Mouse (Mus musculus): ENCODE measurements around the gene Gabrd.

The Gabrd gene

GRCm38 (mm10) chr4:155382752-155383151 lies 15.2 kb downstream of the Gabrd start:
- no peak for DNase-seq (ENCODE audit: low read depth, low spot score)

DNA sequence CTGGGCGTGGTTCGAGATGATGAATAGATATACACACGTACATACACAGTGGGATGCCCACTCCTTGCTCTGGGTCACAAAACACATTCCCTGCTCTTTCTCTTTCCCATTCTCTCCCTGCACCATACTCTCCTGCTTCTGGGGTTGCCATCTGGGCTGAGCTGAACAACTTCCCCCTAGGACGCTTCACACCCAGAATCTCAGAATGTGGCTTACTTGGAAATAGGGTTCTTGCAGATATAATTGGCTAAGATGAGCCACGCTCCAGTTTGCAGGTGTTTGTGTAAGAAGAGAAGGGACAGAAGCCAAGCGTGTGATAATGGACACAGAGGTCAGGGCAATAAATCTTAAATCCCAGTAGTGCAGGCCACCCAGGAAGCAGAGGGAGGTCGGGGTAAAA lies 15.9 kb downstream of the Gabrd start:
- DNase-seq (ENCODE audit: low read depth, low spot score) = no peak

- DNase-seq (ENCODE audit: low read depth, low spot score) = no peak
Measured at GRCm38 (mm10) chr4:155371797-155372735, 25.8 kb downstream of the Gabrd start.

DNA sequence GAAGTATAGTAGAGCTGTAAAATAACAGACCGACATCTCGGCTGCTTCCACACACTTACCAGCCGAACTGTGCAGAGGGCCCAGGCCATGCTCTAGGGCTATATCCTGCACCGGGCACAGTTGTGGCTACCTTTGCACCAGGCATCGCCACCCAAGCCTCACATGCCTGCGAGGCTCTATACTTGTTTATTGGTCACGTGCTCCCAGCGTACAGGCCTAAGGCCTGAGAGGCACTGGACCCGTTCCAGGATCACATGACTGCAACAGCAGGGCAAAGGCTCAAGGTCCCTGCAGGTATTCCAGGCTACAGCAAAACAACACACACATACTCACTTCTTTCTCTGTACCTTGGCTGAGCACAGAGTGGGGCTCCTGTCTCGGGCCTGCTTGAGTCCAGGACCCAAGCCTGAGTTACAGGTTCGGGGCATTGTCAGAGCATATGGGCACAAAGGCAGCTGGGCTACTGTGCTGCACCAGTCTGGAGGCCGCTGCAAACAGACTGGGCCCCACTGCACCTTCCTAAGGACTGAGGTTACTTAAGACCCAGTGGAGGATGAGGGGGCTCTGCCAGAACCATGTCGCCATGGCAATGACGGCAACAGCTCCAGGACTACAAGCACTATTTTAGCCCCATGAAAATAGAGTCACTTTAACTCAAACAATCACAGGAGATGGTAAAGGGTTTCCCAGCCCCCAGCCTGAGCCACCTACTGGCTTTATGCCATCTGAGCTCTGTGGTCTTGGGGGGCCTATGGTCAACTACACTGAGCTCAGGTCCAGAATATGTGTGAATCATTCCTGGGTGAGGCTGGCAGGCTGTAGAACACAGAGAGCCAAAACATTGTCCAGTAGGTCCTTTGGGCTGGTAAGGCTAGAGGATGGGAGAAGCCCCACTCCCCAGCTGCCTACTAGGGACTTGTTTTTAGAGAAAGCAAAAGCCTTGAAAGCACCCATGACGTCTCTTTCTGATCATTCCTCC lies 26.9 kb downstream of the Gabrd start:
- DNase-seq (ENCODE audit: low read depth, low spot score) = no peak

DNA sequence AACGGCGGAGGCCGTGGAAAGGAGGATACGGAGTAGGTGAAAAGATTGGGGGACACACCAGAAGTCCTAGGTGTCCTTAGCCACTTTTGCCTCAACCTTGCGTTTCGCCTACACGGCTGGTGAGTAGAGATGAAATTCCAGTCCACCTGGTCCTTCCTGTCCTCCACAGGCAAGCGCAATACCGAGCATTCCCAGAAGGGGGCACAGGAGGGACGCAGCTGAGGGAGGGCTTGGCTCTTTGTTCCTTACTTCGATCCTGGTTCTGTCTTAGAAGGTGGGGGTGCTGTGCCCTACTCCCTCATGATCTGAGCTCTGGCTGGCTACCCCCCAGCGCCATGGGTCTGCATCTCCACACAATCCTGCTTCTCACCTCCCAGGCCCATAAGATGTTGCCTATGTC lies 29.2 kb downstream of the Gabrd start:
- peak; percentile 80 for DNase-seq (ENCODE audit: low read depth, low spot score)

GRCm38 (mm10) chr4:155367739-155368138 lies 30.2 kb downstream of the Gabrd start:
- DNase-seq (ENCODE audit: low read depth, low spot score) = no peak

DNA sequence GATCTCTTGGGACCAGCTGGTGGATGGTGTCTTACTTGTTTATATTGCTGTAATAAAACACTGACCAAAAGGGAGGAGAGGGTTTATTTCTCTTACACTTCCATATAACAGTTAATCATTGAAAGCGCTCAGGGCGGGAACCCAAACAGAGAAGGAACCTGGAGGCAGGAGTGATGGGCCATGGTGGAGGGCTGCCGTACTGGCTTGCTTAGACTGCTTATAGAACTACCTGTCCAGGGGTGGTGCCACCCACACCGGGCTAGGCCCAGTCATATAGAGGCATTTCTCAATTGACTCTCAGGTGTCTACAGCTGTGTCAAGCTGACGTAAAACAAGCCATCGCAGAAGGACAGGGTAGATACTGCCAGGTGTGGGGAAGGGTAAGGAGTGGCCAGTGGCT lies 31.1 kb downstream of the Gabrd start:
- no peak for DNase-seq (ENCODE audit: low read depth, low spot score)

- no peak for DNase-seq (ENCODE audit: low read depth, low spot score)
Measured at GRCm38 (mm10) chr4:155362443-155362842, 35.5 kb downstream of the Gabrd start.

GRCm38 (mm10) chr4:155361303-155361791 lies 36.6 kb downstream of the Gabrd start, which contains the start of gene Prkcz:
TSS of gene Prkcz (minus strand) at chr4:155361361.
- DNase-seq (ENCODE audit: low read depth, low spot score) = peak; percentile 97

GRCm38 (mm10) chr4:155360856-155361255 lies 37.1 kb downstream of the Gabrd start:
- DNase-seq (ENCODE audit: low read depth, low spot score) = peak; percentile 63

DNA sequence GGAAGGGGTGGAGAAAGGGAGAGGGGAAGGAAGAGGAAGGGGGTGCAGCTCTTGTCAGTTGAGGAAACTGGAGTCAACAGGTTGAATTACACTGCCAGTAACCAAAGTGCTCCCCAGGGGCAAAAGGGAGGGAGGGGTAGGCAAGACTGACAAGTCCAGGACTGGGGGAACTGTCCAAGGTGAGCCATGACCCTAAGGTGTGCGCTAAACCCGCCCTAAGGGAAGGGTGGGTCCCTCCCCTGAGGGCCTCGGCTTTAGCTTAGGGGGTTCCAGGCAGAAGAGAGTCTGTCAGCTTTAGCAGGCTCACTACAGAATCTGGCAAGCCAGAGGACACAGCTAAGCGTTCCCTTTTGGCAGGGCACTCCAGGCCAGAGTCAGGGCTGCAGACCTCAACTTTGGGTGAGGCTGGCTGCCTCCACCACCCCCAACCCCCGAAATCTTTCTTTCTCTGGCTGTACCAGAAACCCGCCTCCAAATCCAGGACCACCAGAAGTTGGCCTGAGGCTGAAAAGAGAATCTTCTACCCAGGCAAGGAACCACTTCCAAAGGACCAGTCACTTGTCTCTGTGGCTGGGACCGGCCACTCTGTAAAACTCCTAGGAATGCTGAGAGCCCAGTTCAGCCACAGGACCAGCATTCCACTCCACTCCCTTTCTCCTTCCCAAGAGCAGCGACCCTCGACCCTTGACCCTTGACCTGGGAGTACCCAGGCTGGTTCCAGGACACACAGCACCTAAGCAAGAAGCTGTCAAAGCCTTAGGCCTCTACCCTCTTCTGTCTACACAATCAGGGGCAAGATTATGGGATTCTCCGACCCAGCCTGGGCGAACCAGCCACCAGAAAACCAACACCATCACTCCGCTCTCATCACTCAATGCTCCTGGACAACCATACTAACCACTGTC lies 38.1 kb downstream of the Gabrd start:
- DNase-seq (ENCODE audit: low read depth, low spot score) = peak; percentile 52

- peak; percentile 71 for DNase-seq (ENCODE audit: low read depth, low spot score)
Measured at GRCm38 (mm10) chr4:155357601-155358000, 40.3 kb downstream of the Gabrd start.

- no peak for DNase-seq (ENCODE audit: low read depth, low spot score)
Measured at GRCm38 (mm10) chr4:155356354-155356753, 41.6 kb downstream of the Gabrd start.

GRCm38 (mm10) chr4:155354546-155354945 lies 43.4 kb downstream of the Gabrd start:
- no peak for DNase-seq (ENCODE audit: low read depth, low spot score)

- no peak for DNase-seq (ENCODE audit: low read depth, low spot score)
Measured at GRCm38 (mm10) chr4:155354035-155354434, 43.9 kb downstream of the Gabrd start.

DNA sequence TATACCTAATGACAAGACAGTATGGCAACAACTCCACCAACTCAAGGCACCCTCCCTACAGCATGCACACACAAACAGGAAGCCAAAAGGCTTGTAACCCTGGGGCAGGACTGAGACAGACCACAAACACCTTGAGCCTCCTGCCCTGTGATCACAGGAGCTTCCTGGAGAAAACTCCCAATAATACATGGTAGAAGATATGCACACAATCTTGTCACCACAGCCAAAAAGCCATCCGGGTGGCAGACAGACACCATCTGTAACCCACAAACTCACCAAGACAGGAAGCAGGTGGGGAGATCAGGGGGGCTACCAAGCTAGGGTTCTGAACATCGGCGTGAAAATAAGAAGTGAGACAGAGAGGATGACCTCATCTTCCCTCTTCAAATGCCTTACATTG lies 45.3 kb downstream of the Gabrd start:
- DNase-seq (ENCODE audit: low read depth, low spot score) = no peak

- DNase-seq (ENCODE audit: low read depth, low spot score) = no peak
Measured at GRCm38 (mm10) chr4:155346350-155346749, 51.6 kb downstream of the Gabrd start.

- peak; percentile 48 for DNase-seq (ENCODE audit: low read depth, low spot score)
Measured at GRCm38 (mm10) chr4:155345608-155345953, 52.3 kb downstream of the Gabrd start.

DNA sequence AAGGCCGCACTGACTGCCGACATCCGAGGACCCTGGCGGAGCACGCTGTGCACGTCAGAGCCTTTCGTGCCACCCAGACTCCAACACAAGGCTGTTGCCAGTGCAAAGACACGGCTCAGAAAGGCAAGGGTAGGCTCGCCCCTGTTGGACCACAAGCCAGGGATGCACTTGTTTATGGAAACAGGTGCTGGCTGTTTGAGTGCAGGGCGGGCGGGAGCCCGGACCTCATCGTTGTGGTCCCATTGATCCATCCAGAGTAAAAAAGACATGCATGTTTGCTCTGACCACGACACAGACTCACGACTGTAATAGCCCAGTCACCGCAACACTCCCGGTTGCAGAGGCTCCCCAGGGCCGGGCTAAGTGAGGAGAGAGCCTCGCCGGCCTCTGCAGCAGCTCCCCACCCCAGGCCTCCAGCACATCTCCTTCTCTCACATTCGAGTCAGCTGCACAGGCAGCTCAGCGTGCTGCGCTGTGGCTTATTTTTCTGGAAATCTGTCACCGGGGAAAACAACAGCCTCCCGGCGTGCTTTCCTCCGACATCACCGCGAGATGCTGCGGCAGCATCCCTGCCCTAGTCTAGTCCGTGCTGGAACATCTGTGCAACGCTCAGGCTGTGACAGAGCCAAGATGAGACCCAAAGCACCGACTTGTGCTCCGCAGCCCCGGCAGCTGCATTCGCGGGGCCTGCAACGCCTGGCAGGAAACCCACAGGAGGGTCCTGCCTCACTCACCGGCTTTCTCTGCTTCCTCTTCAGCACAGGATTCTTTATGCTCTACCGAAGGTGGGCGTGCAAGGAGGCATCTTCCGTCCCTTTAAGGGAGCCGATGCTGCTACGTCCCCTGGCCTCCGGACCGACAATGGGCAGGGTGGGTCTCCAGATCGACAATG lies 53.0 kb downstream of the Gabrd start:
- DNase-seq (ENCODE audit: low read depth, low spot score) = peak; percentile 49

DNA sequence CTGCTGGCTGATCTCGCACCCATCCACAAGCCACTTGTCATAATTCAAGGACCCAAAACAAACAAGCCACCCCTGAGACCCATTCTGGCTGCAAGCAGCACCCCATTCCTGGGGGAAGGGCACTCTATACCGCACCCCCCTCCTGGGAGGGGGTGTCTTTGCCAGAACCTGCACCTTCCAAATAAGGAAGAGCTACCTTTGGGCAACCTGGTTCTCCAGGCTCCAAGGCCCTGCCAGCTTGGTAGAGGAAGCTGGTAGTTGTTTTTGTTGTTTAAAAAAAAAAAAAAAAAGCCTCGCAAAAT lies 53.7 kb downstream of the Gabrd start:
- no peak for DNase-seq (ENCODE audit: low read depth, low spot score)

Measured in R1 (cell line).